Mouse (Mus musculus) embryonic facial prominence, embryonic 11.5 days (tissue): ENCODE data around the gene Ttc19. TPM values are rescaled to one million over a fixed set of nuclear protein-coding genes. Genes with fewer than 3 reads are reported as not detected.

Experiments used
- ATAC-seq: fragments of 200-750 bp; cut with Nextera tagmentation; replicated peaks from 2 replicates; pipeline ENCODE4 v1.8.0; 2017; ENCODE audit warnings: low read depth; ENCODE audit not compliant: insufficient number of reproducible peaks, low FRiP score, low TSS enrichment
- DNase-seq: peaks from one replicate; pipeline ENCODE4 v3.0.0-alpha.2; 2015; ENCODE audit warnings: low spot score
- H3K27ac ChIP-seq: fragments of 300-500 bp; sonication (generic); replicated peaks from 2 replicates; pipeline ENCODE4 v1.5.1; 2014; ENCODE audit warnings: mild to moderate bottlenecking, low read depth, low read length, control low read depth
- H3K27me3 ChIP-seq: fragments of 300-500 bp; sonication (generic); 2 replicates; pipeline ENCODE4 v1.6.1; 2014; ENCODE audit warnings: mild to moderate bottlenecking, low read length, moderate library complexity, mixed read lengths; ENCODE audit not compliant: control insufficient read depth, insufficient read depth
- H3K36me3 ChIP-seq: fragments of 300-500 bp; sonication (generic); replicated peaks from 2 replicates; pipeline ENCODE4 v1.6.1; 2014; ENCODE audit warnings: low read depth, mild to moderate bottlenecking, low read length, moderate library complexity, mixed read lengths; ENCODE audit not compliant: control insufficient read depth, insufficient read depth
- H3K4me1 ChIP-seq: fragments of 300-500 bp; sonication (generic); 2 replicates; pipeline ENCODE4 v1.6.1; 2014; ENCODE audit warnings: low read length, mixed read lengths; ENCODE audit not compliant: control insufficient read depth, insufficient read depth
- H3K4me2 ChIP-seq: fragments of 300-500 bp; sonication (generic); 2 replicates; pipeline ENCODE4 v1.6.1; 2014; ENCODE audit warnings: low read depth, mild to moderate bottlenecking, control low read depth, low read length, moderate library complexity
- H3K4me3 ChIP-seq: fragments of 300-500 bp; sonication (generic); 2 replicates; pipeline ENCODE4 v1.5.1; 2014; ENCODE audit warnings: low read depth, low read length, control low read depth
- H3K9ac ChIP-seq: fragments of 300-500 bp; sonication (generic); replicated peaks from 2 replicates; pipeline ENCODE4 v1.6.1; 2014; ENCODE audit warnings: mild to moderate bottlenecking, control low read depth, low read length
- H3K9me3 ChIP-seq: fragments of 300-500 bp; sonication (generic); replicated peaks from 2 replicates; pipeline ENCODE4 v1.6.1; 2016; ENCODE audit warnings: mild to moderate bottlenecking, low read length, inconsistent platforms, mixed read lengths; ENCODE audit not compliant: control insufficient read depth
- WGBS: fragments of 180-500 bp; shearing (Covaris S2); extraction: QIAGEN DNeasy Blood & Tissue Kit; methylation state at CpG from one replicate; pipeline ENCODE4 v1.1.7; 2014; 5-methylcytosine and 5-hydroxymethylcytosine counted together
- polyA plus RNA-seq: library from polyadenylated mRNA; unstranded; fragments of >200 nt; fragmentation: Nextera tagmentation; extraction: Ambion mirVana; gene quantifications from 2 replicates; pipeline ENCODE4 v1.2.1, GENCODE M21; 2014

The Ttc19 gene
- 13.0 and 13.6 TPM in 2 replicates for polyA plus RNA-seq

DNA sequence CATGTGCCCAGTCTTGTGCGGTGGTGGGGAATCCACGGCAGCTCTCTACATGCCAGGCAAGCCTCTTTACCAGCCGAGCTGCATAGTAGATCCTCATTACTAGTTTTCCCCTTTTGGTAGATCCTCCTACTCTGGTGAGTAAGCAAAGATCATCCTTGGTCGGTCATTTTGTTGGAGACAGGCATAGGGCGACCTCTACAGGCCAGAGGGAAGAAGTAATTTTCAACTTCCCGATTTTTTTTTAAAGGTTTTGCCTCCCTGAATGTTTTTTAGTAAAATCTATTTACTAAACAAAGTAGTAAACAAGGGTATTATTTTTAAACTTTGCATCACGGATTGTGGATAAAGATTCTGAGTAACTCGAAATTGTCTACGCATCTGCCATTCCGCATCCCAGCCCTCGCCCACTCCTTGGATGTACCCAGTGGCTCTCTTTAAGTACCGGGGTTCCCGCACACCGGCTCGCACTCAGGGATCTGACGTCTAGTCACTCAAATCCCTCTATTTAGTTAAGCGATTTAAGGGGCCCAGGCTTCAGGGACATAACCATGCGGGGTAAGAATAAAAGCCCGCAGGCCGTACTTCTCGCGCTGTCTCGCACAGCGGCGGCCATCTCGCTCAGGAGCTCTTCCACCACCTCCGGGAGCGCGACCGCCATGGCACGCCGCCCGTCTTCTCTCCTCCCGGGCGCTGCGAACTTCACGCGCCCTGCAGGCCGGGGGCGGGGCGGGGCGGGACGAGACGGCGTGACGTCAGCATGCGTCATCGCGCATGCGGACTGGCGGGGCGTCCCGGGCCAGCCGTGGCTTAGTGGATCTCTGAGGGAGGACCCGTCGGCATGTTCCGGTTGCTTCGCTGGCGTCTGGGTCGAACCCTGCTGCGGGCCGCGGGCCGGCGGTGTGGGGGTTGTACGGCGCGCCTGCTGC, at the start of gene Ttc19, which contains the start of gene Zswim7:
Gene Ttc19 (plus strand): TSS at position 799 of the 926 bp plus-strand sequence.
Gene Zswim7 (minus strand): TSS at position 701 of the 926 bp plus-strand sequence.
- peak within 1 kb of the TSS; percentile 86 for H3K4me2 ChIP-seq
- no peaks in the 10 kb centered on the region for H3K27me3 ChIP-seq
- DNase-seq: peak; percentile 94
- H3K36me3 ChIP-seq: no peaks in the 10 kb centered on the region; the same call in 1 of the 2 replicates
- under 1% methylated on average over 67 of the region's 68 CpGs for WGBS
- H3K27ac ChIP-seq: peak within 1 kb of the TSS; percentile 72
- H3K4me1 ChIP-seq: no peaks in the 10 kb centered on the region
- H3K9me3 ChIP-seq: no peaks in the 10 kb centered on the region
- peak; percentile 93 for ATAC-seq
- peak within 1 kb of the TSS; percentile 95 for H3K4me3 ChIP-seq
- peak within 1 kb of the TSS; percentile 83 for H3K9ac ChIP-seq

DNA sequence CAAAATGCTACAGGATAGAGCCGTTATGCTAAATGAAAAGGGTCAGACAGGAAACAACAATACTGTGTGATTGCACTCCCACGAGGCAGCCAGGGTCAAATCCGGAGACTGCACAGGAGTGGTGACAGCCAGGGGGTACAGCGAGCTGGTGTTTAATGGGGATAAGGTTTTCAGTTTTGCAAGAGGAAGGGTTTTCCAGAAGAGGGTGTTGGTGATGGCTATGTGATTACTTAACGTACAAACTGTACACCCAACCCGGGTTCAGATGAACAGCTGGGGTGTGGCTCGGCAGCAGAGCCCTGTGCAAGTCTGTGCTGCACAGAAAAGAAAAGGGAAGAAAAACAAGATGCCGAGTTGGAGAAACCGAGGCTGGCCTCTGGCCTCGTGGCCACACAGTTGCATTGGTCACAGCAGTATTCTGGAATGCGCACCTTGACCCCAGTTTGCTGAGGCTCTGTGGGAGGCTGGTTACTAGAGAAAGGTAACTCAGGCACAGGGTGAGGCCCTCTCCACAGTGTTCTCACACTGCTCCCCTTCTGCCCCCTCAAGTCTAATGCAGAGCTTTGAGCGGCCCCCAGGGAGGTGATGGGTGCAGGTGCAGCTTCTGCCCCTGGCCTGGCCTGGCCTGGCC, 40.5 kb upstream of the Ttc19 start:
- H3K4me1 ChIP-seq: no peaks in the 10 kb centered on the region
- no peak overlapping the region for H3K4me2 ChIP-seq
- ATAC-seq: no peak
- no peak overlapping the region for H3K27ac ChIP-seq
- 74% methylated on average over 12 of the region's 12 CpGs for WGBS
- no peak overlapping the region for H3K4me3 ChIP-seq
- H3K9me3 ChIP-seq: no peaks in the 10 kb centered on the region
- H3K9ac ChIP-seq: no peak overlapping the region
- H3K27me3 ChIP-seq: no peaks in the 10 kb centered on the region
- no peak for DNase-seq
- H3K36me3 ChIP-seq: no peaks in the 10 kb centered on the region

DNA sequence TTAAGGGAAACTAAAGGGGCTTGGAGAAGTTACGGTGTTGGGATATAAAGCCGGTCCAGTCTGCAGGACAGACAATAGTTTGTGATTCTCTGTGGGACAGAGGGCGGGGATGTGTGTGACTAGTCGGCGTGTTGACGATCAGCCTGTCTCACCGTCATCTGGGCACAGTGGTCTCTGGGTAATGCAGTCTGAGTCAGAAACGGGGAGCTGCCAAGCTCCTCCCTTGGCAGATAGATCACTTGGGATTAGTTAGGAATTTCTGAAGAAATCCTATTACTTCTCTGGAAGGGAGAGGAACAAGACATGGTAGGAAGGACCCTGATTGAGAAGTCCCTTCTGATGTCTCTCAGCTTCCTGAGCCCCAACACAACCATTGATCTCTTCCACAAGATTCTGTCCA, 37.4 kb upstream of the Ttc19 start:
- H3K27me3 ChIP-seq: no peaks in the 10 kb centered on the region
- no peak overlapping the region for H3K4me2 ChIP-seq
- H3K36me3 ChIP-seq: no peaks in the 10 kb centered on the region
- no peak for DNase-seq
- ATAC-seq: no peak
- WGBS: 90% methylated on average over 8 of the region's 8 CpGs
- H3K9ac ChIP-seq: no peak overlapping the region
- no peaks in the 10 kb centered on the region for H3K4me1 ChIP-seq
- no peak overlapping the region for H3K27ac ChIP-seq
- H3K4me3 ChIP-seq: no peak overlapping the region
- no peaks in the 10 kb centered on the region for H3K9me3 ChIP-seq

DNA sequence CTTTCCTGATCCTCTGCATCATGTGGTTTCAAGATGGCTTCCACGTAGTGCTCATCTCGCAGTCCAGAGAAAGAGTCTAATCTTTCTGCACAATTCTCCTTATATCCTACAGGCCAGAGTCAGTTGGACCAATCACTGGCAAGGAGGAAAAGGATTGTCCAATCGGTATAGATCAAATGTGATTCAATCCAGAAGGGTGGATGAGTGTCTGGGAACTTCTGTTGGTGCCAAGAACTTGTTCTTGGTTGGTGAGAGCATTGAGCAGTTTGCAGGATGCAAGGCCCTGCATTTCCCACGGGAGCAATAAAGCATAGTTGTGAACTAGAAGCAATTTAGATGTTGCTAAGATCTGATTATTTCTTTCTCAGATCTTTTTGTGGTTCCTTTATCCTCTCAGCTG, 36.8 kb upstream of the Ttc19 start:
- ATAC-seq (no peak), DNase-seq (no peak)
- H3K4me1 ChIP-seq: 0 out of 2 replicates have a peak, but pooled peaks cover 2% of the 10 kb centered on the region
- H3K4me2 ChIP-seq: no peak overlapping the region
- H3K27me3 ChIP-seq: no peaks in the 10 kb centered on the region
- H3K27ac ChIP-seq: no peak overlapping the region
- no peak overlapping the region for H3K4me3 ChIP-seq
- WGBS: 88% methylated on average over 4 of the region's 4 CpGs
- no peak overlapping the region for H3K9ac ChIP-seq
- no peaks in the 10 kb centered on the region for H3K36me3 ChIP-seq
- no peaks in the 10 kb centered on the region for H3K9me3 ChIP-seq

DNA sequence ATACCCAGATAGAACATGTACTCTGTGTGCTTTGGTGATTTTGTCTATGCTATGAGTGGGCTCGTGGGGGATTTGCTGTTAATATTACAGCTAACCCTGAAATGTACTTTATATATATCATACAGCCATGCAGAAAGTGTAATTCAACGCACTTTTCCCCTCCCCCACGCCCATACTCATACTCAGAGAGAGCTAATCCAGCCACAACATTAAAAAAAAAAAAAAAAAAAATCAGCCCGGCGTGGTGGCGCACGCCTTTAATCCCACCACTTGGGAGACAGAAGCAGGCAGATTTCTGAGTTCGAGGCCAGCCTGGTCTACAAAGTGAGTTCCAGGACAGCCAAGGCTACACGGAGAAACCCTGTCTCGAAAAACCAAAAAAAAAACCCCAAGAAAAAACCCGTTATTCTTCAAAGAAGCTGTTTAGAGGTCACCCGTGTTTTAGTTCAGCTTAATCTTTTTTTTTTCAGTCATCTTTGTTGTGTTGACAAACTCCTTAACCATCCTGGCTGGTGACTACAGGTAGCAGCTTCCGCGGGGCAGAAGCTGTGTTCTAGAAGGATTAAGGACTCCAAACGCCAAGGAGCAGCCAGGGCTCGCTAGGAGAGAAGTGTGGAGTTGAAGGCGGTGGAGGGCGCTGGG, 33.4 kb upstream of the Ttc19 start:
- H3K9me3 ChIP-seq: no peaks in the 10 kb centered on the region
- WGBS: 38% methylated on average over 18 of the region's 18 CpGs
- no peak overlapping the region for H3K27ac ChIP-seq
- peak overlapping the region; percentile 54 for H3K9ac ChIP-seq
- ATAC-seq (no peak), DNase-seq (peak; percentile 23)
- H3K27me3 ChIP-seq: no peaks in the 10 kb centered on the region
- peak overlapping the region; percentile 56 for H3K4me3 ChIP-seq
- H3K4me1 ChIP-seq: 0 out of 2 replicates have a peak, but pooled peaks cover 3% of the 10 kb centered on the region
- peak overlapping the region; percentile 99 for H3K4me2 ChIP-seq
- H3K36me3 ChIP-seq: no peaks in the 10 kb centered on the region

DNA sequence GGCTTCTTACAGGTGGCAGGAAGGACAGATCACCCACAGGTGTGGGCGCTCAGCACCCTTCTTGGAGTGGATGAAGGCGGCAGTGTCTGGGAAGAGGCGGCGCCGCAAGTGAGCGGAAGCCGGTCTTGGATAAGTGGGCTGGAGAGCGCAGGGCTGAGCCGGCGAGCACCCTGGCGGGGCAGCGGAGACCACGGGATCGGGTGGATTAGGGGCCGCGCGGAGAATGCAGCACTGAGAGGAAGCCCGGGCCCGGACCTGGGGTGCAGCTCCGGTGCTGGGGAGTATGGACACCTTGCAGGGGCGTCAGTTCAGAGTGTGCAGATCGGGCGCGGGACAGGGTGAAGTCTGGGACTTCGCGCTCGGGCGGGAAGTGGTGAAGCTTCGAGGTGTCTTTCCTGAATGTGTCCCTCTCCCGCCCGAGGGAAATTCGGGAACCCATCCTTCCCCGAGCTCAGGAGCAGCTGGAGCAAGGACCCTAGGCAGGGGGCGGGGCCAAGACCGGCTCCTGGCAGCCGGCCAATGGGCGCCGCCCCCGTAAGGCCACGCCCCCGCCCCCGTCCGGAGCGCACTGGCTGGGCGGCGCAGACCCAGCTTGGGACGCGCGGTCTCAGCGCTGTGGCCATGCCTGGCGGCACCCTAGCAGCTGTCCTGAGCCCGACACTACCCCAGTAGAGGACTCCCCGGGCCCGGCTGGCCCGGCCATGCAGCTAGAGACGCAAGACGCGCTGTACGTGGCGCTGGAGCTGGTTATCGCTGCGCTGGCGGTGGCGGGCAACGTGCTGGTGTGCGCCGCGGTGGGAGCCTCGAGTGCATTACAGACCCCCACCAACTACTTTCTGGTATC, 32.6 kb upstream of the Ttc19 start, which contains the start of gene Adora2b:
Gene Adora2b (plus strand): TSS at position 584 of the 844 bp plus-strand sequence.
- no peaks in the 10 kb centered on the region for H3K27me3 ChIP-seq

More for the DNA sequence above, 32.6 kb upstream of the Ttc19 start, which contains the start of gene Adora2b:
- Histone ChIP-seq H3K4me2 (peak within 1 kb of the TSS; percentile 99), H3K4me1 (0 out of 2 replicates have a peak, but pooled peaks cover 3% of the 10 kb centered on the region), H3K9ac (peak within 1 kb of the TSS; percentile 54), H3K36me3 (no peaks in the 10 kb centered on the region), H3K27ac (no peak within 1 kb of the TSS), H3K9me3 (no peaks in the 10 kb centered on the region), H3K4me3 (peak within 1 kb of the TSS; percentile 56)
- WGBS: under 1% methylated on average over 61 of the region's 69 CpGs
- peak; percentile 94 for DNase-seq
- ATAC-seq: peak; percentile 90
